Mouse (Mus musculus): ENCODE results near the gene Hist1h2ad. TPM values are rescaled to one million over a fixed set of nuclear protein-coding genes. Genes with fewer than 3 reads are reported as not detected.
"Not testable (repeated sequence)": the region's sequence is repeated elsewhere in the genome, so short reads cannot be mapped to it uniquely, and the experiment has no call there.

The Hist1h2ad gene
- polyA plus RNA-seq, 1 experiment from 2014 or later: 2.9 TPM

GRCm38 (mm10) chr13:23582219-23583056 lies 8.3 kb downstream of the Hist1h2ad start:
- H3K9me3 ChIP-seq (ENCODE audit: control insufficient read depth, low read length): no peaks in the 10 kb centered on the region
- peak overlapping the region; percentile 86 for H3K4me2 ChIP-seq (ENCODE audit: low read depth, low read length)
- H3K36me3 ChIP-seq (ENCODE audit: control insufficient read depth, insufficient read depth, low read length): no peaks in the 10 kb centered on the region
- peaks cover 26% of the 10 kb centered on the region for H3K4me1 ChIP-seq (replicated peaks; ENCODE audit: control insufficient read depth, insufficient read depth, low read length)
- peak overlapping the region; percentile 77 for H3K9ac ChIP-seq (ENCODE audit: low read length)
- no peaks in the 10 kb centered on the region for H3K27me3 ChIP-seq (ENCODE audit: control insufficient read depth, insufficient read depth, low read depth, low read length)
- WGBS: 6% methylated on average over 6 of the region's 6 CpGs
- H3K27ac ChIP-seq (ENCODE audit: low read length): peak overlapping the region; percentile 94
- no peak for ATAC-seq (ENCODE audit: low read depth)
- H3K4me3 ChIP-seq (ENCODE audit: low read length): peak overlapping the region; percentile 65

- Histone ChIP-seq H3K27ac (ENCODE audit: low read length) (peak overlapping the region; percentile 94), H3K9ac (ENCODE audit: low read length) (0 out of 2 replicates have a peak overlapping the region, but pooled peaks have one; percentile 26), H3K4me2 (ENCODE audit: low read depth, low read length) (no peak overlapping the region; the same call in 1 of the 2 replicates), H3K36me3 (ENCODE audit: control insufficient read depth, insufficient read depth, low read length) (no peaks in the 10 kb centered on the region), H3K4me1 (replicated peaks; ENCODE audit: control insufficient read depth, insufficient read depth, low read length) (peaks cover 26% of the 10 kb centered on the region), H3K9me3 (ENCODE audit: control insufficient read depth, low read length) (no peaks in the 10 kb centered on the region), H3K27me3 (ENCODE audit: control insufficient read depth, insufficient read depth, low read depth, low read length) (no peaks in the 10 kb centered on the region), H3K4me3 (ENCODE audit: low read length) (no peak overlapping the region)
- no peak for ATAC-seq (ENCODE audit: low read depth)
Measured at GRCm38 (mm10) chr13:23583387-23584068, 9.3 kb downstream of the Hist1h2ad start.

- H3K36me3 ChIP-seq (ENCODE audit: control insufficient read depth, insufficient read depth, low read length): no peaks in the 10 kb centered on the region
- H3K4me2 ChIP-seq (ENCODE audit: low read depth, low read length): peak overlapping the region; percentile 83
- H3K9ac ChIP-seq (ENCODE audit: low read length): peak overlapping the region; percentile 80
- H3K4me3 ChIP-seq (ENCODE audit: low read length): peak overlapping the region; percentile 51
- H3K27ac ChIP-seq (ENCODE audit: low read length): peak overlapping the region; percentile 98
- H3K9me3 ChIP-seq (ENCODE audit: control insufficient read depth, low read length): no peaks in the 10 kb centered on the region
- H3K27me3 ChIP-seq (ENCODE audit: control insufficient read depth, insufficient read depth, low read depth, low read length): no peaks in the 10 kb centered on the region
- peaks cover 26% of the 10 kb centered on the region for H3K4me1 ChIP-seq (replicated peaks; ENCODE audit: control insufficient read depth, insufficient read depth, low read length)
- ATAC-seq (ENCODE audit: low read depth): no peak
Measured at GRCm38 (mm10) chr13:23584331-23584730, 10.2 kb downstream of the Hist1h2ad start.

- WGBS: under 1% methylated on average over 21 of the region's 21 CpGs
- Histone ChIP-seq H3K4me2 (ENCODE audit: low read depth, low read length) (peak overlapping the region; percentile 83), H3K9me3 (ENCODE audit: control insufficient read depth, low read length) (no peaks in the 10 kb centered on the region), H3K27me3 (ENCODE audit: control insufficient read depth, insufficient read depth, low read depth, low read length) (no peaks in the 10 kb centered on the region), H3K9ac (ENCODE audit: low read length) (peak overlapping the region; percentile 80), H3K4me3 (ENCODE audit: low read length) (peak overlapping the region; percentile 51), H3K36me3 (ENCODE audit: control insufficient read depth, insufficient read depth, low read length) (no peaks in the 10 kb centered on the region), H3K4me1 (replicated peaks; ENCODE audit: control insufficient read depth, insufficient read depth, low read length) (peaks cover 26% of the 10 kb centered on the region), H3K27ac (ENCODE audit: low read length) (peak overlapping the region; percentile 98)
- 0 out of 2 replicates have a peak, but pooled peaks have one; percentile 6 for ATAC-seq (ENCODE audit: low read depth)
Measured at GRCm38 (mm10) chr13:23585029-23585441, 10.9 kb downstream of the Hist1h2ad start.

GRCm38 (mm10) chr13:23585442-23586098 lies 11.4 kb downstream of the Hist1h2ad start:
- Histone ChIP-seq H3K27ac (ENCODE audit: low read length) (peak overlapping the region; percentile 98), H3K4me2 (ENCODE audit: low read depth, low read length) (peak overlapping the region; percentile 83), H3K9ac (ENCODE audit: low read length) (peak overlapping the region; percentile 80), H3K4me1 (replicated peaks; ENCODE audit: control insufficient read depth, insufficient read depth, low read length) (peaks cover 26% of the 10 kb centered on the region), H3K4me3 (ENCODE audit: low read length) (peak overlapping the region; percentile 51)
- WGBS: 2% methylated on average over 29 of the region's 36 CpGs
- ATAC-seq (ENCODE audit: low read depth): peak; percentile 87
- H3K27me3 ChIP-seq (ENCODE audit: control insufficient read depth, insufficient read depth, low read depth, low read length); H3K9me3 ChIP-seq (ENCODE audit: control insufficient read depth, low read length); H3K36me3 ChIP-seq (ENCODE audit: control insufficient read depth, insufficient read depth, low read length): not testable (repeated sequence)

GRCm38 (mm10) chr13:23586099-23586939 lies 12.1 kb downstream of the Hist1h2ad start:
- H3K4me2 ChIP-seq (ENCODE audit: low read depth, low read length): peak overlapping the region; percentile 70
- peak overlapping the region; percentile 41 for H3K4me3 ChIP-seq (ENCODE audit: low read length)
- 1% methylated on average over 22 of the region's 22 CpGs for WGBS
- H3K4me1 ChIP-seq (replicated peaks; ENCODE audit: control insufficient read depth, insufficient read depth, low read length): peaks cover 21% of the 10 kb centered on the region
- peak overlapping the region; percentile 98 for H3K27ac ChIP-seq (ENCODE audit: low read length)
- ATAC-seq (ENCODE audit: low read depth): no peak
- H3K9ac ChIP-seq (ENCODE audit: low read length): peak overlapping the region; percentile 69
- no peaks in the 10 kb centered on the region for H3K9me3 ChIP-seq (ENCODE audit: control insufficient read depth, low read length)
- no peaks in the 10 kb centered on the region for H3K36me3 ChIP-seq (ENCODE audit: control insufficient read depth, insufficient read depth, low read length)
- no peaks in the 10 kb centered on the region for H3K27me3 ChIP-seq (ENCODE audit: control insufficient read depth, insufficient read depth, low read depth, low read length)

GRCm38 (mm10) chr13:23586940-23587225 lies 12.7 kb downstream of the Hist1h2ad start:
- peak overlapping the region; percentile 41 for H3K4me3 ChIP-seq (ENCODE audit: low read length)
- WGBS: 0% methylated on average over 1 of the region's 1 CpGs
- no peaks in the 10 kb centered on the region for H3K36me3 ChIP-seq (ENCODE audit: control insufficient read depth, insufficient read depth, low read length)
- H3K27ac ChIP-seq (ENCODE audit: low read length): peak overlapping the region; percentile 98
- no peaks in the 10 kb centered on the region for H3K27me3 ChIP-seq (ENCODE audit: control insufficient read depth, insufficient read depth, low read depth, low read length)
- H3K9ac ChIP-seq (ENCODE audit: low read length): peak overlapping the region; percentile 69
- no peak for ATAC-seq (ENCODE audit: low read depth)
- H3K4me1 ChIP-seq (replicated peaks; ENCODE audit: control insufficient read depth, insufficient read depth, low read length): peaks cover 21% of the 10 kb centered on the region
- H3K9me3 ChIP-seq (ENCODE audit: control insufficient read depth, low read length): no peaks in the 10 kb centered on the region
- peak overlapping the region; percentile 70 for H3K4me2 ChIP-seq (ENCODE audit: low read depth, low read length)

- Histone ChIP-seq H3K27me3 (ENCODE audit: control insufficient read depth, insufficient read depth, low read depth, low read length) (no peaks in the 10 kb centered on the region), H3K4me2 (ENCODE audit: low read depth, low read length) (no peak overlapping the region), H3K4me1 (replicated peaks; ENCODE audit: control insufficient read depth, insufficient read depth, low read length) (peaks cover 3% of the 10 kb centered on the region; the same call in 1 of the 2 replicates), H3K36me3 (ENCODE audit: control insufficient read depth, insufficient read depth, low read length) (no peaks in the 10 kb centered on the region), H3K27ac (ENCODE audit: low read length) (no peak overlapping the region), H3K9ac (ENCODE audit: low read length) (no peak overlapping the region), H3K9me3 (ENCODE audit: control insufficient read depth, low read length) (no peaks in the 10 kb centered on the region), H3K4me3 (ENCODE audit: low read length) (no peak overlapping the region)
- ATAC-seq (ENCODE audit: low read depth): no peak
- 90% methylated on average over 7 of the region's 7 CpGs for WGBS
Measured at GRCm38 (mm10) chr13:23591206-23591605, 17.0 kb downstream of the Hist1h2ad start.

Measured in lung, embryonic 16.5 days (tissue).